Mouse (Mus musculus): ENCODE data around the gene Fgfr2.

DNA sequence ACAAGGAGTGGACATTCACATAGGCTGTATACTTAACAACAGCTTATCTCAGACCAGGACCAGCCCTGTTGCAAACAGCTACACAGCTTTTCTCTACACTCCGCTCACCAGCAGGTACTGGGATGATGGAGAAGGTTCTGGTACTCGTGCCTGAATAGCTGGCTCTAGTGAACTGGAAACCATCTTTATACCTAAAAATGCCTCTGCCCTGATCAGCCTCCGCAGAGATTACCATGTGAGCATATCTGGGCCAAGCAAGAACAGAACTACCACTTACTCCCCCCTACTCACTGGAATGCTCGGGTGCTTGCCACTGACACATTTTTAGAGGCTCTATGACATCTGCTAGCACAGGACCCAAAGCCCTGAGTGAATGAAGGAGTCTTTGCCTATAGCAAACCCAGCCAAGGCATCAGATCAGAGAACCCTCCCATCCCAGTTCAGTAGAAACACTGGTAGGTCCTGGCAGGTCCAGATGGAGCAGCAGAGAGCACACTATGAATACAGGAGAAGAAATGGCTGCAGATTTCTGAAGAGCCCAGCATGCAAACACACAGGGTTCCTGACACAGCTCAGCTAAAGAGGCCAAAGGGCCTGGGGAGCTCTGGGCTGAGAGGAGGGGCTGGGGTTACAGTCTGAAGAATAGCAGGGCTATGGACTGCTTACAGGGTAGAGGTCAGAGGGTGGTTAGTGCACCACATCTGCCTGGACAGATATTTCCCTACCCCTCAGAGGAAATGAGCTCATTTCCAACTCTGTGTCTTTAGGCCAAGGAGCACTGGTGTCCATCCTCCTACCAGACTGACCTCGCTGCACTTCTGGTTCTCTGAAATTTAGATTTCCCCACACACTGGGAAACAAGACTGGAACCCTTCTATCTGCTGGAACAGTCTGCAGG lies 323.8 kb downstream of the Fgfr2 start:
- TF ChIP-seq CTCF (IDR thresholded peaks at IDR 0.05; ENCODE audit: low read depth) (peak; percentile 24; the same call in 1 of the 2 replicates), EP300 (IDR thresholded peaks at IDR 0.05; ENCODE audit: low read depth) (no peak)

All from liver, postnatal 0 days (tissue).